Mouse (Mus musculus): ENCODE results near the gene Ctnna3. TPM values are rescaled to one million over a fixed set of nuclear protein-coding genes. Genes with fewer than 3 reads are reported as not detected.

Ctnna3 gene
- total and polyA plus RNA-seq, 3 experiments, result not detected

GRCm38 (mm10) chr10:63880462-63880903 lies 450.6 kb downstream of the Ctnna3 start:
- H3K9ac ChIP-seq (ENCODE audit: control insufficient read depth, low read depth, low read length, poor library complexity, severe bottlenecking), result no peak overlapping the region
- H3K36me3 ChIP-seq (ENCODE audit: control insufficient read depth in 1 of 2, insufficient read depth in 2 of 2, low read length in 2 of 2), result no peaks in the 10 kb centered on the region
- H3K9me3 ChIP-seq (replicated peaks; ENCODE audit: insufficient read depth, low read length), result no peaks in the 10 kb centered on the region
- no peaks in the 10 kb centered on the region for H3K79me2 ChIP-seq (ENCODE audit: control insufficient read depth, insufficient read depth, low read length, poor library complexity)
- H3K4me1 ChIP-seq (ENCODE audit: control insufficient read depth in 1 of 2, insufficient read depth in 2 of 2, low read length in 2 of 2), result no peaks in the 10 kb centered on the region
- no peaks in the 10 kb centered on the region for H3K27me3 ChIP-seq (ENCODE audit: control insufficient read depth in 1 of 2, insufficient read depth in 2 of 2, low read length in 2 of 2)
- TF ChIP-seq KAT2A (conservative IDR thresholded peaks at IDR 0.05; ENCODE audit: low read depth, low read length) (no peak), HCFC1 (IDR thresholded peaks at IDR 0.05; ENCODE audit: low read depth, low read length) (no peak), NRF1 (IDR thresholded peaks at IDR 0.05; ENCODE audit: insufficient read depth, low read depth, low read length, poor library complexity, severe bottlenecking) (no peak), RCOR1 (IDR thresholded peaks at IDR 0.05; ENCODE audit: low read depth, low read length) (no peak), MEF2A (IDR thresholded peaks at IDR 0.05; ENCODE audit: extremely low read depth, insufficient replicate concordance, low read depth, low read length, poor library complexity, severe bottlenecking) (no peak), GABPA (IDR thresholded peaks at IDR 0.05; ENCODE audit: low read depth, low read length) (no peak), ETS1 (IDR thresholded peaks at IDR 0.05; ENCODE audit: low read depth, low read length) (no peak), POLR2AphosphoS2 (IDR thresholded peaks at IDR 0.05; ENCODE audit: low read length) (no peak), E2F4 (IDR thresholded peaks at IDR 0.05; ENCODE audit: borderline replicate concordance, low read depth, low read length) (no peak), ZKSCAN1 (IDR thresholded peaks at IDR 0.05; ENCODE audit: low read depth, low read length) (no peak), JUND (IDR thresholded peaks at IDR 0.05; ENCODE audit: low read depth, low read length) (no peak), GATA1 (IDR thresholded peaks at IDR 0.05; ENCODE audit: low read depth, low read length) (no peak), SIN3A (IDR thresholded peaks at IDR 0.05; ENCODE audit: low read length) (no peak), TBP (IDR thresholded peaks at IDR 0.05; ENCODE audit: low read depth, low read length) (no peak), MXI1 (IDR thresholded peaks at IDR 0.05; ENCODE audit: low read depth, low read length) (no peak), CHD2 (IDR thresholded peaks at IDR 0.05; ENCODE audit: low read length) (no peak), USF2 (IDR thresholded peaks at IDR 0.05; ENCODE audit: borderline replicate concordance in 1 of 2, insufficient read depth in 1 of 2, low read depth in 1 of 2, low read length in 2 of 2) (no peak), UBTF (IDR thresholded peaks at IDR 0.05; ENCODE audit: borderline replicate concordance, insufficient read depth, low read depth, low read length) (no peak), RAD21 (IDR thresholded peaks at IDR 0.05; ENCODE audit: low read depth, low read length) (no peak), SMC3 (IDR thresholded peaks at IDR 0.05; ENCODE audit: low read depth, low read length) (no peak)
- no peak for DNase-seq (ENCODE audit: low read depth, low spot score)
- no peak overlapping the region for H3K27ac ChIP-seq (ENCODE audit: control insufficient read depth, low read depth, low read length)
- H3K4me3 ChIP-seq (ENCODE audit: control insufficient read depth in 1 of 2, insufficient read depth in 1 of 2, low read depth in 2 of 2, low read length in 2 of 2), result no peak overlapping the region
